Mouse (Mus musculus) bone marrow macrophage, adult 2 months (primary cell): ENCODE data around the gene Afap1l2. TPM values are rescaled to one million over a fixed set of nuclear protein-coding genes. Genes with fewer than 3 reads are reported as not detected.

Source experiments
- H3K27ac ChIP-seq: 2 replicates; pipeline ENCODE4 v1.5.1; 2012; ENCODE audit warnings: low read depth, low read length; ENCODE audit not compliant: insufficient read depth
- H3K4me1 ChIP-seq: 2 replicates; pipeline ENCODE4 v1.6.1; 2012; ENCODE audit warnings: low read length; ENCODE audit not compliant: control insufficient read depth, insufficient read depth
- H3K4me3 ChIP-seq: 2 replicates; pipeline ENCODE4 v1.5.1; 2012; ENCODE audit warnings: mild to moderate bottlenecking, low read length, moderate library complexity; ENCODE audit not compliant: insufficient read depth
- CTCF ChIP-seq: IDR thresholded peaks from 2 replicates; pipeline ENCODE4 v1.5.1; 2012; ENCODE audit warnings: low read depth, mild to moderate bottlenecking, low read length, moderate library complexity
- POLR2A ChIP-seq: IDR thresholded peaks from 2 replicates; pipeline ENCODE4 v1.6.1; 2012; ENCODE audit warnings: mild to moderate bottlenecking, low read depth, low read length, borderline replicate concordance
- polyA plus RNA-seq: library from polyadenylated mRNA; stranded (reverse); fragments of >200 nt; gene quantifications from 2 replicates; pipeline ENCODE4 v1.2.4, GENCODE M21; 2012; ENCODE audit not compliant: missing spikeins, insufficient read depth, insufficient read length

The Afap1l2 gene
- polyA plus RNA-seq, 1 experiment, result not detected

GRCm38 (mm10) chr19:56921744-56922143 is 86.3 kb downstream of the Afap1l2 start:
- Histone ChIP-seq H3K4me1 (no peaks in the 10 kb centered on the region), H3K4me3 (no peak overlapping the region), H3K27ac (no peak overlapping the region)
- TF ChIP-seq POLR2A (no peak), CTCF (no peak)

GRCm38 (mm10) chr19:56920232-56920631 is 87.8 kb downstream of the Afap1l2 start:
- Histone ChIP-seq H3K27ac (no peak overlapping the region), H3K4me1 (no peaks in the 10 kb centered on the region), H3K4me3 (no peak overlapping the region)
- no peak for TF ChIP-seq CTCF
- TF ChIP-seq POLR2A, result no peak

GRCm38 (mm10) chr19:56919628-56920027 is 88.4 kb downstream of the Afap1l2 start:
- TF ChIP-seq CTCF, result peak; percentile 74
- no peak for TF ChIP-seq POLR2A
- no peaks in the 10 kb centered on the region for H3K4me1 ChIP-seq

GRCm38 (mm10) chr19:56915084-56915483 is 92.9 kb downstream of the Afap1l2 start:
- TF ChIP-seq POLR2A (no peak), CTCF (no peak)
- Histone ChIP-seq H3K27ac (no peak overlapping the region), H3K4me3 (no peak overlapping the region), H3K4me1 (no peaks in the 10 kb centered on the region)

More at GRCm38 (mm10) chr19:56919628-56920027, 88.4 kb downstream of the Afap1l2 start:
- no peak overlapping the region for H3K27ac ChIP-seq
- H3K4me3 ChIP-seq, result no peak overlapping the region

- no peak overlapping the region for H3K27ac ChIP-seq
- no peak for TF ChIP-seq CTCF
- TF ChIP-seq POLR2A, result no peak
- H3K4me3 ChIP-seq, result no peak overlapping the region
- no peaks in the 10 kb centered on the region for H3K4me1 ChIP-seq
These were observed 93.4 kb downstream of the Afap1l2 start for GRCm38 (mm10) chr19:56914658-56915057.

- no peaks in the 10 kb centered on the region for H3K4me1 ChIP-seq
- H3K27ac ChIP-seq, result no peak overlapping the region
- TF ChIP-seq CTCF (no peak), POLR2A (no peak)
- H3K4me3 ChIP-seq, result no peak overlapping the region
These were observed 94.3 kb downstream of the Afap1l2 start for GRCm38 (mm10) chr19:56913761-56914160.

GRCm38 (mm10) chr19:56910561-56910960 is 97.5 kb downstream of the Afap1l2 start:
- no peak for TF ChIP-seq CTCF
- no peak overlapping the region for H3K4me3 ChIP-seq
- H3K27ac ChIP-seq, result no peak overlapping the region
- H3K4me1 ChIP-seq, result no peaks in the 10 kb centered on the region

- Histone ChIP-seq H3K4me3 (no peak overlapping the region), H3K27ac (no peak overlapping the region), H3K4me1 (no peaks in the 10 kb centered on the region)
- TF ChIP-seq CTCF (peak; percentile 58), POLR2A (no peak)
These were observed 99.4 kb downstream of the Afap1l2 start for GRCm38 (mm10) chr19:56908472-56909270.

- no peak overlapping the region for H3K27ac ChIP-seq
- no peaks in the 10 kb centered on the region for H3K4me1 ChIP-seq
- H3K4me3 ChIP-seq, result no peak overlapping the region
- TF ChIP-seq POLR2A, result no peak
- TF ChIP-seq CTCF, result no peak
These were observed 100.2 kb downstream of the Afap1l2 start for GRCm38 (mm10) chr19:56907850-56908249.

GRCm38 (mm10) chr19:56905395-56905794 is 102.6 kb downstream of the Afap1l2 start:
- Histone ChIP-seq H3K4me3 (no peak overlapping the region), H3K4me1 (no peaks in the 10 kb centered on the region), H3K27ac (no peak overlapping the region)
- TF ChIP-seq POLR2A, result no peak
- TF ChIP-seq CTCF, result no peak
